Mouse (Mus musculus): Measurements from ENCODE around the gene H2afz. TPM values are rescaled to one million over a fixed set of nuclear protein-coding genes. Genes with fewer than 3 reads are reported as not detected.

H2afz gene
- total and polyA plus RNA-seq, 3 experiments, result 1,006 to 3,472 (median 1,732) TPM

DNA sequence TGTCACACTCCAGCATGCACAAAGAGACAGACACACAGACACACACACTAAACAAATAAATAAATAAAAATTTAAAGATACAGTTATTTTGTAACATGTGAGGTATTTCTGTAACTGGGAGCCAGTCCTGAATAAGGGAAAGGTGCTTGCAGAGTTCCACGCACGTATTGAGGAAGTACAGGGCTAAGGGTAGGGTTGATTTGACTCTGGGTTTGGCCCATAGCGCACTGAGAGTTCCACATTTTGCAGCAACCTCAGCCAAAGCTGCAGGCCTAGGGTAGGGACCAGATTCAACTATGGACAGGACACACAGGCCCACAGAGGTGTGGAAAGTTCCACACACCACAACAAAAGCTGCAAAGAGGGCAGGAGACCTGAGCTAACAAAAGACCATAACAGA, 41.0 kb upstream of the H2afz start:
- no peaks in the 10 kb centered on the region; a peak in 1 of 4 replicates for H3K4me1 ChIP-seq (ENCODE audit: control insufficient read depth in 1 of 2, insufficient read depth in 2 of 2, low read length in 2 of 2)
- H3K79me2 ChIP-seq (ENCODE audit: control insufficient read depth, insufficient read depth, low read length, poor library complexity), result no peaks in the 10 kb centered on the region
- no peak overlapping the region for H3K9ac ChIP-seq (ENCODE audit: control insufficient read depth, low read depth, low read length, poor library complexity, severe bottlenecking)
- H3K9me3 ChIP-seq (replicated peaks; ENCODE audit: insufficient read depth, low read length), result no peaks in the 10 kb centered on the region
- no peak overlapping the region for H3K27ac ChIP-seq (ENCODE audit: control insufficient read depth, low read depth, low read length)
- TF ChIP-seq NRF1 (IDR thresholded peaks at IDR 0.05; ENCODE audit: insufficient read depth, low read depth, low read length, poor library complexity, severe bottlenecking), result no peak
- no peak for TF ChIP-seq ZC3H11A (IDR thresholded peaks at IDR 0.05; ENCODE audit: low read depth, low read length)
- TF ChIP-seq MAFK (IDR thresholded peaks at IDR 0.05; ENCODE audit: borderline replicate concordance, low read depth, low read length), result no peak
- no peak for TF ChIP-seq RAD21 (IDR thresholded peaks at IDR 0.05; ENCODE audit: low read depth, low read length)
- no peak for TF ChIP-seq ELF1 (IDR thresholded peaks at IDR 0.05; ENCODE audit: low read depth, low read length)
- no peak for TF ChIP-seq ZKSCAN1 (IDR thresholded peaks at IDR 0.05; ENCODE audit: low read depth, low read length)
- TF ChIP-seq MYC (IDR thresholded peaks at IDR 0.05; ENCODE audit: low read depth, low read length), result no peak
- no peak for TF ChIP-seq SMC3 (IDR thresholded peaks at IDR 0.05; ENCODE audit: low read depth, low read length)
- no peak for TF ChIP-seq RCOR1 (IDR thresholded peaks at IDR 0.05; ENCODE audit: low read depth, low read length)
- no peak for TF ChIP-seq BHLHE40 (IDR thresholded peaks at IDR 0.05; ENCODE audit: borderline replicate concordance, low read depth, low read length)
- no peak for TF ChIP-seq USF1 (IDR thresholded peaks at IDR 0.05; ENCODE audit: low read depth, low read length)
- no peak for TF ChIP-seq POLR2A (IDR thresholded peaks at IDR 0.05; ENCODE audit: control insufficient read depth in 1 of 2, insufficient read depth in 1 of 2, low read depth in 1 of 2, low read length in 2 of 2, poor library complexity in 1 of 2)
- no peak for TF ChIP-seq TBP (IDR thresholded peaks at IDR 0.05; ENCODE audit: low read depth, low read length)
- TF ChIP-seq HCFC1 (IDR thresholded peaks at IDR 0.05; ENCODE audit: low read depth, low read length), result no peak
- TF ChIP-seq KAT2A (conservative IDR thresholded peaks at IDR 0.05; ENCODE audit: low read depth, low read length), result no peak
- no peaks in the 10 kb centered on the region; a peak in 1 of 4 replicates for H3K27me3 ChIP-seq (ENCODE audit: control insufficient read depth in 1 of 2, insufficient read depth in 2 of 2, low read length in 2 of 2)
- H3K4me3 ChIP-seq (ENCODE audit: control insufficient read depth in 1 of 2, insufficient read depth in 1 of 2, low read depth in 2 of 2, low read length in 2 of 2), result no peak overlapping the region
- H3K36me3 ChIP-seq (ENCODE audit: control insufficient read depth in 1 of 2, insufficient read depth in 2 of 2, low read length in 2 of 2), result peaks cover 0 to 2% of the 10 kb centered on the region in 2 experiments; a peak in 2 of 4 replicates
- peak; percentile 25 for DNase-seq (ENCODE audit: low read depth, low spot score)

DNA sequence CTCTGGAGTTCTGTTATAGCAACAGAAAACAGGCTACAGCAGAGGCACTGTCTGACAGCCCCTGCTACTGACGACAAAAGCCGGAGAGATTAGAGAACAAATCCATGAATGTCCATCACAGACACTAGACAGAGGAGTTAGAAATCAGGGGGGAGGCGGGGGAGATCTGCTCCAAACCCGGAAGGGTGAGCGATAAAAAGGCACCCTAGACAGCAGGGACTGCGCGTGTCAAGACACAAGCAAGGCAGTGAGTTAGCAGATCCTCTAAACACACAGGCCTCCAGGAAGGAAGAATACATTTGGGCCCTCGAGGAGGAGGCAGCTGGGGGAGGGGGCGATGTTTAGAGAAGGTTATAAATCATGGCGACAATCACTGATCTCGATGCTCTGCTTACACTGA, 36.6 kb upstream of the H2afz start:
- Histone ChIP-seq H3K79me2 (ENCODE audit: control insufficient read depth, insufficient read depth, low read length, poor library complexity) (no peaks in the 10 kb centered on the region), H3K36me3 (ENCODE audit: control insufficient read depth in 1 of 2, insufficient read depth in 2 of 2, low read length in 2 of 2) (no peaks in the 10 kb centered on the region), H3K9ac (ENCODE audit: control insufficient read depth, low read depth, low read length, poor library complexity, severe bottlenecking) (no peak overlapping the region), H3K9me3 (replicated peaks; ENCODE audit: insufficient read depth, low read length) (no peaks in the 10 kb centered on the region), H3K27me3 (ENCODE audit: control insufficient read depth in 1 of 2, insufficient read depth in 2 of 2, low read length in 2 of 2) (no peaks in the 10 kb centered on the region), H3K4me1 (ENCODE audit: control insufficient read depth in 1 of 2, insufficient read depth in 2 of 2, low read length in 2 of 2) (no peaks in the 10 kb centered on the region), H3K4me3 (ENCODE audit: control insufficient read depth in 1 of 2, insufficient read depth in 1 of 2, low read depth in 2 of 2, low read length in 2 of 2) (no peak overlapping the region), H3K27ac (ENCODE audit: control insufficient read depth, low read depth, low read length) (no peak overlapping the region)
- no peak for TF ChIP-seq TCF12 (IDR thresholded peaks at IDR 0.05; ENCODE audit: low read depth, low read length)
- no peak for TF ChIP-seq CHD1 (IDR thresholded peaks at IDR 0.05; ENCODE audit: low read depth, low read length)
- TF ChIP-seq POLR2AphosphoS5 (IDR thresholded peaks at IDR 0.05; ENCODE audit: borderline replicate concordance, low read depth, low read length), result no peak
- no peak for TF ChIP-seq RAD21 (IDR thresholded peaks at IDR 0.05; ENCODE audit: low read depth, low read length)
- TF ChIP-seq MXI1 (IDR thresholded peaks at IDR 0.05; ENCODE audit: low read depth, low read length), result no peak
- TF ChIP-seq JUND (IDR thresholded peaks at IDR 0.05; ENCODE audit: low read depth, low read length), result no peak
- TF ChIP-seq MEF2A (IDR thresholded peaks at IDR 0.05; ENCODE audit: extremely low read depth, insufficient replicate concordance, low read depth, low read length, poor library complexity, severe bottlenecking), result no peak
- TF ChIP-seq SIN3A (IDR thresholded peaks at IDR 0.05; ENCODE audit: low read length), result no peak
- TF ChIP-seq NRF1 (IDR thresholded peaks at IDR 0.05; ENCODE audit: insufficient read depth, low read depth, low read length, poor library complexity, severe bottlenecking), result no peak
- TF ChIP-seq ZC3H11A (IDR thresholded peaks at IDR 0.05; ENCODE audit: low read depth, low read length), result no peak
- TF ChIP-seq NELFE (IDR thresholded peaks at IDR 0.05; ENCODE audit: low read depth, low read length), result no peak
- no peak for TF ChIP-seq GABPA (IDR thresholded peaks at IDR 0.05; ENCODE audit: low read depth, low read length)
- no peak for TF ChIP-seq ZMIZ1 (IDR thresholded peaks at IDR 0.05; ENCODE audit: low read depth, low read length)
- TF ChIP-seq USF2 (IDR thresholded peaks at IDR 0.05; ENCODE audit: borderline replicate concordance in 1 of 2, insufficient read depth in 1 of 2, low read depth in 1 of 2, low read length in 2 of 2), result no peak
- TF ChIP-seq POLR2A (IDR thresholded peaks at IDR 0.05; ENCODE audit: control insufficient read depth in 1 of 2, insufficient read depth in 1 of 2, low read depth in 1 of 2, low read length in 2 of 2, poor library complexity in 1 of 2), result no peak
- no peak for TF ChIP-seq HCFC1 (IDR thresholded peaks at IDR 0.05; ENCODE audit: low read depth, low read length)
- no peak for TF ChIP-seq BHLHE40 (IDR thresholded peaks at IDR 0.05; ENCODE audit: borderline replicate concordance, low read depth, low read length)
- no peak for TF ChIP-seq USF1 (IDR thresholded peaks at IDR 0.05; ENCODE audit: low read depth, low read length)
- no peak for DNase-seq (ENCODE audit: low read depth, low spot score)
